Mouse (Mus musculus) yolk sac, embryonic 10.5 days (tissue): Measurements from ENCODE around the gene Tln1.
"Not testable (repeated sequence)": the region's sequence is repeated elsewhere in the genome, so short reads cannot be mapped to it uniquely, and the experiment has no call there.

Experiments
- DNase-seq: peaks from one replicate; pipeline ENCODE4 v3.0.0-alpha.2; 2017; ENCODE audit warnings: low spot score

Gene Tln1

GRCm38 (mm10) chr4:43578376-43579204, 16.1 kb upstream of the Tln1 start, which contains the start of the genes Rgp1 and Gba2:
Gene Rgp1, plus strand, starts transcription at chr4:43578715.
Gene Gba2, minus strand, starts transcription at chr4:43578873.
- DNase-seq = peak; percentile 91

- DNase-seq = no peak
Measured at GRCm38 (mm10) chr4:43577237-43577881, 14.9 kb upstream of the Tln1 start.

- DNase-seq = no peak
Measured at GRCm38 (mm10) chr4:43575356-43575755, 12.9 kb upstream of the Tln1 start.

- DNase-seq = no peak
Measured at GRCm38 (mm10) chr4:43573561-43573960, 11.1 kb upstream of the Tln1 start.

- no peak for DNase-seq
Measured at GRCm38 (mm10) chr4:43571395-43572045, 9.0 kb upstream of the Tln1 start.

GRCm38 (mm10) chr4:43567140-43567539, 4.6 kb upstream of the Tln1 start:
- no peak for DNase-seq

GRCm38 (mm10) chr4:43564231-43564630, 1.7 kb upstream of the Tln1 start:
- no peak for DNase-seq

- no peak for DNase-seq
Measured at GRCm38 (mm10) chr4:43563601-43563875, 1.0 kb upstream of the Tln1 start.

GRCm38 (mm10) chr4:43562769-43563600, 494 bp upstream of the Tln1 start:
- no peak for DNase-seq

GRCm38 (mm10) chr4:43561436-43561996, 975 bp downstream of the Tln1 start:
- DNase-seq = no peak

- DNase-seq = no peak
Measured at GRCm38 (mm10) chr4:43560976-43561375, 1.5 kb downstream of the Tln1 start.

- peak; percentile 52 for DNase-seq
Measured at GRCm38 (mm10) chr4:43560243-43560611, 2.3 kb downstream of the Tln1 start.

- DNase-seq = no peak
Measured at GRCm38 (mm10) chr4:43559519-43560242, 2.8 kb downstream of the Tln1 start.

GRCm38 (mm10) chr4:43558631-43559356, 3.7 kb downstream of the Tln1 start:
- DNase-seq = peak; percentile 87

- peak; percentile 87 for DNase-seq
Measured at GRCm38 (mm10) chr4:43558028-43558630, 4.4 kb downstream of the Tln1 start.

GRCm38 (mm10) chr4:43555926-43556325, 6.6 kb downstream of the Tln1 start:
- DNase-seq = no peak

GRCm38 (mm10) chr4:43553891-43554290, 8.6 kb downstream of the Tln1 start:
- DNase-seq = no peak

- no peak for DNase-seq
Measured at GRCm38 (mm10) chr4:43552437-43552836, 10.1 kb downstream of the Tln1 start.

- not testable (repeated sequence) for DNase-seq
Measured at GRCm38 (mm10) chr4:43551854-43552253, 10.6 kb downstream of the Tln1 start.

- no peak for DNase-seq
Measured at GRCm38 (mm10) chr4:43549055-43549454, 13.4 kb downstream of the Tln1 start.
